Mouse (Mus musculus) layer of hippocampus, postnatal 36 days (tissue): ENCODE results near the gene Ubac2. TPM values are rescaled to one million over a fixed set of nuclear protein-coding genes. Genes with fewer than 3 reads are reported as not detected.
A peak's percentile ranks its signal among the peaks of the same experiment; 100 is the strongest.
"Not testable (repeated sequence)": the region's sequence is repeated elsewhere in the genome, so short reads cannot be mapped to it uniquely, and the experiment has no call there.

Experiments
- DNase-seq, 2 experiments: peaks; one replicate each; pipeline ENCODE4 v3.0.0; 2022
- total RNA-seq, 2 experiments: library from RNA; stranded (reverse); gene quantifications; 2 replicates each; pipeline ENCODE4 v1.2.3; 2021

Gene Ubac2
- total RNA-seq, 2 experiments from 2014 or later = 47.8 to 48.9 TPM

DNA sequence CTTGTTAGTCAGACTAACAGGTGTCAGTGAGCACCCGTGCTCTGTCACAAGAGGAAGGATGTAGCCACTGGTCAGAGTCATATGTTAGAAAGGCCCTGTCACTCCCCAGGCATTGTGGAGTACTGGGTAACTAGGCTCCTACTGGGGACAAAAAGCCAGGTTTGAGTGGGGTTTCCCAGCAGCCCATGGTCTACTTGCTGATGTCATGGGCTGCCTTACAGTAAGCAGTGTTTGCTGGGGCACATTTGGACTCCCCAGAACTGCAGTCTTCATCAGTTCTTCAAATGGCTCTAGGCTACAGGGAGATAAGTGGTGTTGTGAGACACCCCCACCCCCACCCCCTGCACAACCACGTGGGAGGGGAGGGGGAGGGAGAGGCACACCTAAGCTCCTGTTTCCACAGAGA, 179.5 kb downstream of the Ubac2 start:
- no peak for DNase-seq

DNA sequence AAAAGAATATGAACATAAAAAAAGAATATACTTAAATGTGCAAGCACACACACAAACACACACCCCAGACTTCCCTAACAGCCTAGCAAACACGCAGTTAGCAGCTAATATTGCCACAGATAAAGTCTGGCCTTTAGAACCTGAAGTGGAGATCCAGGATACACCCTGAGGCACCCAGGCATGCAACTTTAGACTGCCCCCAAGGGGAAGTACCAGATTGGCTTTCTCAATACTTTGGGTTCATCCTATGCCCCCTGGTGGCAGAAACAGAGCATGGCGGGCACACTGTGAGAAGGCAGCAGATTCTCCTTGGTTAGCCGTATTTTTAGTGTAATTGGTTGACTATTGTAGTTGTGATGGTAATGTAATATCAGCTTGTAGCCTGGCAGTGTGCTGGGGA, 182.2 kb downstream of the Ubac2 start:
- DNase-seq = peak; percentile 68 to 70

DNA sequence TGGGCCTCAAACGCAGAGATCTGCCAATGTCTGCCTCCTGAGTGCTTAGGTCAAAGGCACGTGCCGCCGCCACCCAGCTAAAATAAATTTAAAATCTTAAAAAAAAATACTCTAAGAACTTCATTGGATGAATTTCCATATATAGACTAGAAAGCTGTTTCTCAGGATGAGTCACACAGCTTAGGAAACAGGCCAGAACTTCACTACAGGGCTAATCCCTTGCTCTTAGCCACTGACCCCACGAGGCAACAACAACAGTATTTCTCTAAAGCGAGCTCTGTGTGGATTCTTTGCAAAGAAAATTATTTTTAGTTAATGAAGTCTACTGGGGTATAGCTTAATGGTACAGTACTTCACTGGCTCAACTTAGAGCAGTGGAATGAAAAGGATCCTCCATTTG, 183.0 kb downstream of the Ubac2 start:
- DNase-seq = no peak

DNA sequence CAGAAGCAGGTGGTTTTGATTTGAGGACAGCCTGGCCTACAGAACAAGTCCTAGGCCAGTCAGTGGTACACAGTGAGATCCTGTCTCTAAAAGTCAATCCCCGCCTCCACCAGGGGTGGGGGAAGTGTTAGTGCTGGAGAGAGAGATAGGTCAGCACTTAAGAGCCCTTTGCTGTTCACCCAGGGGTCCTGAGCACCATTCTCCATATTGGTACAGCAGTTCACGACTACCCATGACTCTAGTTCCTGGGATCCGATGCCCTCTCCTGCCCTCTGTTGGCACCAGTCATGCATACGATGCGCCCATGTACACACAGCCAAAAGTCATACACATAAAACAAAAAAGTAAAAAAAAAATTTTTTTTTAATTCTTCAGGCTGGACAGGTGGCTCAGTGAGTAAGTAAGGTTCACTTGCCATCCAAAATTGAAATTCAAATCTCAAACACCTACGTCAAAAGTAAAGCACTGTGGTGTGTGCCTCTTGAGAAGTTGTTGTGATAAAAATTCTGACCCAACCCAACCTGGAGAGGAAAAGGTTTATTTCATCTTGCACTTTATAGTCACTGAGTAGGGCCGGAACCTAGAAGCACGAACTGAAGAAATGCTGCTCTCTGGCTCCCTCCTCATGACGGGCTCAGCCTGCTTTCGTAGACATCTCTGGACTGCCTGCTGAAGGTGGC, 184.1 kb downstream of the Ubac2 start:
- no peak for DNase-seq

DNA sequence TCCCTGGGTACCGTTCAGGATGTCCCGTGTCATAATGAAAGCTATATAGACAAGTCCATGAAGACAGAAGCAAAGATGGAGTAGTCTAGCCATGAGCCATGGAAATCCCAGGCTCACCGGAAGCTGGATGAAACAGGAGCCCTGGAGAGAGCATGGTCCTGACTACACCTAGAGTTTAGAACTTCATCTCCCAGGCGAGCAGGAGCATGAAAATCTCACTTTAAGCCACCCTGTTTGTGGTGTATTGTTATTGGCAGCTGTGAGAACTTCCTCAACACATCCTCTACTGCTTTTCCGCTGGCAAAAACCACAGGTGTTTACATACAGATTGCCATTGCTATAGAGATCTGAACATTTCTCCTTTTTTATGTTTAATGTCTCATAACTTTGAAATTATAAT, 185.2 kb downstream of the Ubac2 start:
- no peak for DNase-seq

DNA sequence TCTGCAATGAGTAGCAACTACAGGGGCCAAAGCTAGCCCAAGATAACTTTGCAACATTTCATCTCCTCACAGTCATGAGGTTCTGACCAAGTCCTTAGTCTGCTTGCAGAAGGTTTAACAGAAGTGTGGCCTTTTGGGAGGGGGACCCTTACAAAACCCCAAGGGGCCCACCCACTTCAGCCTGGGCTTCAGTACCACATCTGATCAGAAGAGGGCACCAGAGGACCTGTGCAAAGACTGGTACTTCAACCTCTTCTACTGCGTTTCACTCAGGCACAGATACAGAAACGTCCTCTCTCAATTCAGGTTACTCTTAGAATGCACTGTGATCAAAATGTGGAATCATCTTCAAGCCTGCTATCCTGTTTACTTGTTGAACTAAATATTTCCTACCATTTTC, 186.1 kb downstream of the Ubac2 start:
- DNase-seq = peak; percentile 60

DNA sequence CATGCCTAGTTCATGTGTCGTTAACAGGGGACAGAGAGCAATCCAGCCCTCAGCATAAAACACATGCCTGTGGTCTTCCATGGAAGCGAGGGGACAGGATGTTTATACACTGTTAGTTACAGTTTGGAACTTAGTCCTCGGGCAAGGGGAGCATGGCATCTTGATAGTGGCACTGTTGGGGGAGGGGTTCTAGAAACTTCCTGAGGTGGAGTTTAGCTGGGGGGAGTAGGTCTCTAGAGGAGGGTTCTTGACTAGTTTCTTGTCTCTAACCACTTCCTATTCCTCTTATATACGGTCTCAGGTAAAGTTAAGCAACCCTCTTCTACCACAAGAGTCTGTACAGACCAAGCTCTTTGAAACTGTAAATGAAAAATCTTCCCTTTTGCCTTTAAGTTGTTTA, 187.8 kb downstream of the Ubac2 start:
- no peak for DNase-seq

DNA sequence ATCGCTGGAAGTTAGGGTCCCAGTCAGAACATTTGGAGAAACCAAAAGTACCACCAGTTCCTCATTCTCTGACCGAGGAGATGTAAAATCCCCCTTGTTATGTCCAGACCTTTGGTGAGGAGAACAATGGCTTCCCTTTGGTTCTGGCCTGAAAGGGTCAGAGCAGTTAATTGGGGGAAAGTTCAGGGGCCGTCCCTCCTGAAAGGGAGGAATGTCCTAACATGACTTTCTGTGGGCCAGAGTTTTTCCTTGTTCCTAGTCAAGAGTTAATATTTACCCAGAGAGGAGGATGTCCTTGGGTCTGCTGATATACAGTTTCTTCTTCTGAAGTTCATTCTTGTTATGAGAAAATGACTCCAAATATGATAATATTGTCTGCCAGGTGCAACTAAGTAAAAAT, 189.6 kb downstream of the Ubac2 start:
- not testable (repeated sequence) for DNase-seq

DNA sequence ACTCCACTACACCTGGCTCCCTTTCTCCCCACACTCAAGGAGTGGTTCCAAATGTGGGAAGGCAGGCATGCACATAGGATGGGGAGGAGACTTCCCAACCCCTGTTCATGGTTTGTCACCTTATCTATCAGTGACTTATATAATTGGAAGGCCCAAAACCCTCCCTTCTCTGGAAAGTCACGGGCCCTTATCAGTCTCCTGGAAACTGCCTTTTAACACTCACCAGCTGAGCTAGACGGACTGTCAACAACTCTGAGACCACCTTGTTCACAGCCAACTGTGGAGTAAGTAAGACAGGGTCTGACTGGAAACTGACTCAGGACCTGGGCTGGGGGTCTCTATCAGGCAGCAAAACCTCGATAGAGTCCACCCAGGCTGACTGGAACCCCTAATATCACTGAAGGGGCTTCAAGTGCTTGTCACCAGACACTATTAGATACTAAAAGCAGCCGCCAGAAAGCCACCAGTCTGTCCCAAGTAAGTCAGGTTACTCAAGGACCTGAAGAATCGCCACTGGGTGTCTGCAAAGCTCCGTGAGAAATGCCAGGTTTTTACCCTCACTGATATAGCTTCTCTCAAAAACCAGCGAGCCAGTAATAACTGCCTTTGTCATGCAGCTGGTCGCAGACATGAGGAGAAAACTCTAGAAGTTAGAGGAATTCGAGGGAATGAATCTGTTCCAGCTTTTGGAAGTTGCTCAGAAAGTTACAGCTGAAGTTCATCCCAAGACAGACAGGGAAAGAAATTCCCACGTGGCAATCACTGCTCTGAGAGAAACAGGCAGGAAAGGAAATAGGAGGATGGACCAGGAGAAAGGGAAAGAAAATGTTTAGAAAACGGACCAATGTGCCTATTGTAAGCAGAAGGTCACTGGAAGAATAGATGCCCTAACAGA, 190.6 kb downstream of the Ubac2 start:
- DNase-seq = no peak

DNA sequence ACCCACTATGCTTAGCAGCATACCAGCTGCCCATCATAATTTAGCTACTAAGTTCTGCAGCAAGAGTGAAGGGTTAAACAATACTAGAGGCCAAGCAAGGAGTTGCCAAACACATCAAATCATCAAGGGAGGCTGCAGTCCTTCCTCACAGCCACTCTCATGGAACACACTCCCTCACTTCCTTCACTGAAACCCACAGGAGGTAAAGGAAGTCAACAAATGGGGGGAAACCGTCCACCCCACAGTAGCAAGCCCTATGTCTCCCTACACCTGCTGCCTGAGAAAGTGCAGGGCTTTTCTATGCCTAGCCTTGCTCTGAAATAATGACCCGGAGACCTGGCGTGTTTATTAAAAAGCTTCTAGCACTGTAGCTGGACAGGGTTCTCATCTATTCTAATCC, 191.5 kb downstream of the Ubac2 start:
- DNase-seq = no peak

Other genes with a start within 250 kb of the Ubac2 start
- 100 to 1,000 TPM; 202 to 212 TPM for gene Dock9, start 80.8 kb upstream of the Ubac2 start, total RNA-seq
- not detected for gene Gpr18, start 37.2 kb downstream of the Ubac2 start, total RNA-seq
- gene Gpr183, start 86.6 kb downstream of the Ubac2 start, total RNA-seq = under 1 TPM; 0.77 to 0.81 TPM
- under 1 TPM in 1 of 2 experiments, not detected in 1; 0.40 TPM for gene Timm8a2, start 156.1 kb downstream of the Ubac2 start, total RNA-seq
- 100 to 1,000 TPM; 103 to 111 TPM for gene Tm9sf2, start 228.4 kb downstream of the Ubac2 start, total RNA-seq